Mouse (Mus musculus) liver, embryonic 15.5 days (tissue): ENCODE measurements at regions not wholly inside any gene's neighbourhood (a gene's known extent, or its start where the extent isn't known, plus 50 kb on each side); places are given as distances from the start of the nearest gene placed in this dataset.

ENCODE experiments used
- ATAC-seq: fragments of 200-750 bp; cut with Nextera tagmentation; 2 replicates; pipeline ENCODE4 v1.8.0; 2017; ENCODE audit warnings: moderate number of reproducible peaks, mild to moderate bottlenecking, moderate library complexity; ENCODE audit not compliant: insufficient read depth
- H3K27ac ChIP-seq: fragments of 300-500 bp; sonication (generic); replicated peaks from 2 replicates; pipeline ENCODE4 v1.5.1; 2015; ENCODE audit warnings: mild to moderate bottlenecking, inconsistent platforms
- H3K27me3 ChIP-seq: fragments of 300-500 bp; sonication (generic); 2 replicates; pipeline ENCODE4 v1.6.1; 2015; ENCODE audit warnings: mild to moderate bottlenecking, inconsistent platforms
- H3K36me3 ChIP-seq: fragments of 300-500 bp; sonication (generic); replicated peaks from 2 replicates; pipeline ENCODE4 v1.6.1; 2015; ENCODE audit warnings: moderate library complexity, mild to moderate bottlenecking, inconsistent platforms
- H3K4me1 ChIP-seq: fragments of 300-500 bp; sonication (generic); replicated peaks from 2 replicates; pipeline ENCODE4 v1.6.1; 2015; ENCODE audit warnings: inconsistent platforms
- H3K4me2 ChIP-seq: fragments of 300-500 bp; sonication (generic); 2 replicates; pipeline ENCODE4 v1.6.1; 2015; ENCODE audit warnings: moderate library complexity, mild to moderate bottlenecking, inconsistent platforms
- H3K4me3 ChIP-seq: fragments of 300-500 bp; sonication (generic); replicated peaks from 2 replicates; pipeline ENCODE4 v1.5.1; 2015; ENCODE audit warnings: mild to moderate bottlenecking, inconsistent platforms
- H3K9ac ChIP-seq: fragments of 300-500 bp; sonication (generic); 2 replicates; pipeline ENCODE4 v1.6.1; 2015; ENCODE audit warnings: moderate library complexity, mild to moderate bottlenecking, inconsistent platforms
- H3K9me3 ChIP-seq: fragments of 300-500 bp; sonication (generic); replicated peaks from 2 replicates; pipeline ENCODE4 v1.6.1; 2016; ENCODE audit warnings: inconsistent platforms
- WGBS: fragments of 180-500 bp; shearing (Covaris S2); methylation state at CpG from one replicate; pipeline ENCODE4 v1.1.7; 2015; ENCODE audit warnings: mixed read lengths; ENCODE audit not compliant: insufficient replicate concordance; 5-methylcytosine and 5-hydroxymethylcytosine counted together

GRCm38 (mm10) chr1:193476805-193477204 is 106.7 kb upstream of the Camk1g start:
- 69% methylated on average over 7 of the region's 7 CpGs for WGBS
- Histone ChIP-seq H3K27me3 (no peaks in the 10 kb centered on the region), H3K36me3 (no peaks in the 10 kb centered on the region), H3K4me2 (no peak overlapping the region), H3K4me3 (no peak overlapping the region), H3K9me3 (no peaks in the 10 kb centered on the region), H3K9ac (no peak overlapping the region), H3K4me1 (no peaks in the 10 kb centered on the region), H3K27ac (no peak overlapping the region)
- ATAC-seq = no peak

GRCm38 (mm10) chr1:193466306-193466705 is 96.2 kb upstream of the Camk1g start:
- Histone ChIP-seq H3K4me2 (no peak overlapping the region), H3K9ac (no peak overlapping the region), H3K36me3 (no peaks in the 10 kb centered on the region), H3K9me3 (no peaks in the 10 kb centered on the region), H3K4me1 (no peaks in the 10 kb centered on the region), H3K27ac (no peak overlapping the region), H3K4me3 (no peak overlapping the region), H3K27me3 (no peaks in the 10 kb centered on the region)
- no peak for ATAC-seq

DNA sequence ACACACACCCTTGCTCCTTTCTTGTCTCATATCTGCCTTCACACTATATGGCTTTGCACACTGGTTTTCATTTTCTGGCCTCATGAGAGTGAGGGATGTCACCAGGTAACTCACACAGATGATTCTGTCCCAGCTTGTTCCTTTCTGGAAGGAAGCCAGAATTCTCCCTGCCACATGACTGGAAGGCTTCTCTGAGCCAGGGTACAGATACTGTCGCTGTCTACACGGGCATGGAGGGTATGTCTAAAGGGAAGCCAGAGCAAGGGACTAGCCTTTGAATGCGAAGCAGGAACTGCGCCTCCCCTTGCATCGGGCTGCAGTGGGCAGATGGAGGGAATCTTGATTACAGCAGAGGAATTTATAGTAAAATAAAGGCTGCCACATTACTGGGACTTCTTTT is 89.6 kb upstream of the Camk1g start:
- Histone ChIP-seq H3K36me3 (no peaks in the 10 kb centered on the region), H3K27ac (no peak overlapping the region), H3K9ac (no peak overlapping the region), H3K4me3 (no peak overlapping the region), H3K4me2 (no peak overlapping the region), H3K9me3 (no peaks in the 10 kb centered on the region), H3K27me3 (no peaks in the 10 kb centered on the region), H3K4me1 (no peaks in the 10 kb centered on the region)
- 55% methylated on average over 5 of the region's 5 CpGs for WGBS
- no peak for ATAC-seq

DNA sequence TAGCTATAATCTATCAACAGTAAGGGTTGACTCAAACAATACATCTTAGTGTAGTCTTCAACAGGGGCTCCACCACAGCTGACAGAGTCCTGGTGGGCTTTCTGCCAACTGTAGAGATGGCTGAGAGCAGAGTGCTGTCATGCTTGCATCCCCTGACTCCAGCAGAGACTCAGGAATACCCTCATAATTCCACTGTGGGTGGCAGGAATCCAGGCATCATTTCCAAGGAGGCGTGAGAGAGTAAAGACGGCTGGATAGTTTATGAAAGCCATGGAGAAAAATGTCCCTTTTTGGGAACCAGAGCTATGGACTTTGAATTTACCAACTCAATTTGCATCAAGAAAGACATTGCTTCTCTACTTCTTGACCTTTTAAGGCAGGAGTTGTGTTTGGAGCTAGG is 87.8 kb upstream of the Camk1g start:
- Histone ChIP-seq H3K9me3 (no peaks in the 10 kb centered on the region), H3K36me3 (no peaks in the 10 kb centered on the region), H3K4me1 (no peaks in the 10 kb centered on the region), H3K4me2 (no peak overlapping the region), H3K4me3 (no peak overlapping the region), H3K27ac (no peak overlapping the region), H3K9ac (no peak overlapping the region), H3K27me3 (no peaks in the 10 kb centered on the region)
- no peak for ATAC-seq
- 71% methylated on average over 2 of the region's 2 CpGs for WGBS

DNA sequence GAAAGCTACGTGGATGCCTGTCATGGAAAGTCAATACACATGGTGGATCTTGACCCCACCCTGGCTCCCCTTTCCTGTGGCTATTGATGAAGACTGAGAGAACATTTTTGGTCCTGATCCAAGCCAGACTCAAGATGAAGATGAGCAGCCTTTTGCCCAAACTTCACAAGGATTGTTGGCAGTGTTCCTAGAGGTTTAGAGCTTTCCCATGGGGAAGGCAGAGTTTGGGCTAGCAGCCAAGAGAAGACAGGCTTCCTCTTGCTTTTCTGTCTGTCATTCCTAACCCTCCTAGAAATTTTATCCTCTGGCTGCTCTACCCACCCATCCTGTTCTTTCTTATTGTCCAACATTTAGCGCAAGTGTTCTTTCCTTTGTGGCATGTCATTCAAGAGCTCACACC is 83.6 kb upstream of the Camk1g start:
- Histone ChIP-seq H3K27ac (no peak overlapping the region), H3K4me2 (no peak overlapping the region), H3K27me3 (no peaks in the 10 kb centered on the region), H3K4me3 (no peak overlapping the region), H3K9me3 (no peaks in the 10 kb centered on the region), H3K9ac (no peak overlapping the region), H3K4me1 (peaks cover 2% of the 10 kb centered on the region; the same call in 1 of the 2 replicates), H3K36me3 (no peaks in the 10 kb centered on the region)
- no peak for ATAC-seq
- 64% methylated on average over 2 of the region's 2 CpGs for WGBS

GRCm38 (mm10) chr1:193451471-193452135 is 81.5 kb upstream of the Camk1g start:
- whole genome bisulfite sequencing = 29% methylated on average over 4 of the region's 4 CpGs
- no peak overlapping the region for H3K4me3 ChIP-seq
- no peak overlapping the region for H3K9ac ChIP-seq

GRCm38 (mm10) chr1:193450814-193451213 is 80.7 kb upstream of the Camk1g start:
- Histone ChIP-seq H3K4me3 (no peak overlapping the region), H3K27me3 (no peaks in the 10 kb centered on the region), H3K4me1 (peaks cover 2% of the 10 kb centered on the region; the same call in 1 of the 2 replicates), H3K9ac (no peak overlapping the region), H3K9me3 (no peaks in the 10 kb centered on the region), H3K27ac (no peak overlapping the region), H3K36me3 (no peaks in the 10 kb centered on the region), H3K4me2 (no peak overlapping the region)
- no peak for ATAC-seq
- 23% methylated on average over 3 of the region's 3 CpGs for WGBS

More at GRCm38 (mm10) chr1:193451471-193452135, 81.5 kb upstream of the Camk1g start:
- H3K36me3 ChIP-seq = no peaks in the 10 kb centered on the region
- H3K4me2 ChIP-seq = no peak overlapping the region
- no peaks in the 10 kb centered on the region for H3K27me3 ChIP-seq
- no peak overlapping the region for H3K27ac ChIP-seq
- ATAC-seq = no peak
- peaks cover 2% of the 10 kb centered on the region; the same call in 1 of the 2 replicates for H3K4me1 ChIP-seq
- H3K9me3 ChIP-seq = no peaks in the 10 kb centered on the region

GRCm38 (mm10) chr1:193450201-193450600 is 80.1 kb upstream of the Camk1g start:
- no peaks in the 10 kb centered on the region for H3K36me3 ChIP-seq
- no peaks in the 10 kb centered on the region for H3K27me3 ChIP-seq
- no peak overlapping the region for H3K27ac ChIP-seq
- 56% methylated on average over 6 of the region's 6 CpGs for WGBS
- ATAC-seq = no peak
- no peak overlapping the region for H3K4me2 ChIP-seq
- H3K9ac ChIP-seq = no peak overlapping the region
- no peak overlapping the region for H3K4me3 ChIP-seq
- H3K9me3 ChIP-seq = no peaks in the 10 kb centered on the region
- peaks cover 2% of the 10 kb centered on the region; the same call in 1 of the 2 replicates for H3K4me1 ChIP-seq

- H3K4me2 ChIP-seq = no peak overlapping the region
- WGBS = 9% methylated on average over 7 of the region's 7 CpGs
- no peak overlapping the region for H3K27ac ChIP-seq
- no peaks in the 10 kb centered on the region for H3K9me3 ChIP-seq
- H3K9ac ChIP-seq = no peak overlapping the region
- peaks cover 2% of the 10 kb centered on the region; the same call in 1 of the 2 replicates for H3K4me1 ChIP-seq
- H3K4me3 ChIP-seq = no peak overlapping the region
- no peak for ATAC-seq
- no peaks in the 10 kb centered on the region for H3K36me3 ChIP-seq
- no peaks in the 10 kb centered on the region for H3K27me3 ChIP-seq
Measured at GRCm38 (mm10) chr1:193449394-193450103, 79.5 kb upstream of the Camk1g start.

GRCm38 (mm10) chr1:193448793-193449393 is 78.8 kb upstream of the Camk1g start:
- Histone ChIP-seq H3K27ac (no peak overlapping the region), H3K4me1 (peaks cover 2% of the 10 kb centered on the region; the same call in 1 of the 2 replicates), H3K27me3 (no peaks in the 10 kb centered on the region), H3K4me2 (no peak overlapping the region), H3K9ac (no peak overlapping the region), H3K9me3 (no peaks in the 10 kb centered on the region), H3K36me3 (no peaks in the 10 kb centered on the region), H3K4me3 (no peak overlapping the region)
- no peak for ATAC-seq
- WGBS = 46% methylated on average over 3 of the region's 3 CpGs

GRCm38 (mm10) chr1:193447647-193448046 is 77.5 kb upstream of the Camk1g start:
- ATAC-seq = no peak

More at GRCm38 (mm10) chr1:193447647-193448046, 77.5 kb upstream of the Camk1g start:
- Histone ChIP-seq H3K36me3 (no peaks in the 10 kb centered on the region), H3K4me3 (no peak overlapping the region), H3K9me3 (no peaks in the 10 kb centered on the region), H3K27ac (no peak overlapping the region), H3K4me2 (no peak overlapping the region), H3K27me3 (no peaks in the 10 kb centered on the region), H3K9ac (no peak overlapping the region), H3K4me1 (peaks cover 2% of the 10 kb centered on the region; the same call in 1 of the 2 replicates)
- 69% methylated on average over 5 of the region's 5 CpGs for WGBS
